Mouse (Mus musculus) cerebral cortex, adult 2 months (tissue): ENCODE measurements around the gene Gm10097.

Experiments used
- WGBS: fragments of 180-500 bp; shearing (Covaris S2); methylation state at CpG from one replicate; pipeline ENCODE4 v1.1.7; 2018; 5-methylcytosine and 5-hydroxymethylcytosine counted together

The Gm10097 gene

DNA sequence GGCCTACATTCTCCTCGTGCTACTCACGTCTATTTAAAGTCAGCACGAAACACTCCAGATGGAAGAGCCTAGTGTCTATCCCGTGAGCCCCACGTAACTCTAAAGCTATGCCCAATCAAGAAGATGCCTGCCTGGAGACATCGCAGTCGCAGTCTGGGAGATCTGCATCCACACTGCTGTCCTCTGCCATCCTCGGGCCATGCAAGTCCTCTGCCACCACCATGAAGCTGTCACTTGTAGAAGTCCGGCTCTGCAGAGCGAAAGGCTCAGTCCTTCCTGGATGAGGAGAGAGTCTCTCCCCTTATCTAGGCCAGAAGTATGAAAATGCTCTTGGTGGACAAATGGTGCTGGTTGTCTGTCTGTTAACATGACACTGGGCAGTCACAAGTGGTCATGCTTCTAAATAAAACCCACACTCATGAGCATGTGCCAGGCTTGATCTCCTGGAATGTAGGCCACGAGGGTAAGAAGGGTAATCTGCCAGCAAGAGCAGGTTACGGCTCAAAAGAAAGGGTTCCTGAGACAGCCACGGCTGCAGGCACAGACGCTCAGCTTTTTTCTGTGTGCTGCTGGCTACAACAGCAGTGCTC, at the start of gene Gm10097:
Gene Gm10097, plus strand, starts transcription at position 517 of the 590 bp plus-strand sequence.
- 50% methylated on average over 14 of the region's 14 CpGs for WGBS

- 87% methylated on average over 4 of the region's 4 CpGs for WGBS
Measured at GRCm38 (mm10) chr10:5025906-5026305, 43.1 kb upstream of the Gm10097 start.

GRCm38 (mm10) chr10:5027208-5027607, 41.8 kb upstream of the Gm10097 start:
- WGBS, result 74% methylated on average over 1 of the region's 1 CpGs

DNA sequence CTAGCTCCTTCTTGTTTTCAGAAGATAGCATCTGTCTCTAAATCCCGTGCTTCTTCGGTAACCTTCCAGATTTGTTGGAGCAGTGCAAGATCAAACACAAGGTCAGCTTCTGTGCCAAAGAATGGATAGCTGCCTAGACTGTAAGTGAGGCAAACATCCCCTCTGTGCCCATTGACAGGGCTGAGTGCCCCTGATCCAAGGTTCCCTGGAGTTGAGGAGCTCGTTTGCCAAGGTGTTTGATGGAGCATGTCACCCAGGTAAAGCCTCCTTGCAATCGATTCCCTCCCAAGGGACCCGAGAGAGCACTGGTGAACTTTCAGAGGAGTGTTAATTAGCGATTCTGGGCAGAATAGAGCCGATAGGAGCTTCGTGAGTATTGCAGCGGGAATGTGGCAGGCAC, 40.7 kb upstream of the Gm10097 start:
- WGBS, result 84% methylated on average over 9 of the region's 9 CpGs

- WGBS, result 68% methylated on average over 2 of the region's 2 CpGs
Measured at GRCm38 (mm10) chr10:5029161-5029560, 39.8 kb upstream of the Gm10097 start.

- 86% methylated on average over 1 of the region's 1 CpGs for WGBS
Measured at GRCm38 (mm10) chr10:5029883-5030282, 39.1 kb upstream of the Gm10097 start.

- 69% methylated on average over 15 of the region's 15 CpGs for WGBS
Measured at GRCm38 (mm10) chr10:5032192-5033048, 36.6 kb upstream of the Gm10097 start.

- WGBS, result 71% methylated on average over 8 of the region's 8 CpGs
Measured at GRCm38 (mm10) chr10:5041254-5041653, 27.7 kb upstream of the Gm10097 start.

GRCm38 (mm10) chr10:5044481-5044880, 24.5 kb upstream of the Gm10097 start:
- 91% methylated on average over 8 of the region's 8 CpGs for WGBS

GRCm38 (mm10) chr10:5045213-5045612, 23.8 kb upstream of the Gm10097 start:
- WGBS, result 57% methylated on average over 7 of the region's 7 CpGs

GRCm38 (mm10) chr10:5045671-5046070, 23.3 kb upstream of the Gm10097 start:
- WGBS, result 88% methylated on average over 5 of the region's 5 CpGs

- 47% methylated on average over 10 of the region's 10 CpGs for WGBS
Measured at GRCm38 (mm10) chr10:5056243-5056735, 12.7 kb upstream of the Gm10097 start.

DNA sequence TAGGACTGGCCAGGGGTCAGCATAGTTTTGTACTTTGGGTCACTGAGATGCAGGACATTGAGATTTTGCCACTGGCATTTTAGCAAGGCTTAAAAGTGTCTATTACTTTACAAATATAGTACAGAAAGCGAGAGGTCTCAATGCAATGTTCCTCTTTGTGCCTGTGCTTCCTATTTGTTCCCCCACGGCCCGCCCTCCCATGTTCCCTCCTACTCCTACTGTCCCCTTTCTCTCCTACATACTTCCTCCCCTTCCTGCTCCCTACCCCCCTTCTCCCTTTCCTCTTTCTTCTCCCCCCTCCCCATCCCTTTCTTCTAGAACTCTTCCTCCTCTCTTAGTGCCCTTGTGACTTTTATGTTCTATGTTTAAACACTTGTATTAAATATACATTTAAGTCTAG, 12.1 kb upstream of the Gm10097 start:
- 79% methylated on average over 3 of the region's 3 CpGs for WGBS

DNA sequence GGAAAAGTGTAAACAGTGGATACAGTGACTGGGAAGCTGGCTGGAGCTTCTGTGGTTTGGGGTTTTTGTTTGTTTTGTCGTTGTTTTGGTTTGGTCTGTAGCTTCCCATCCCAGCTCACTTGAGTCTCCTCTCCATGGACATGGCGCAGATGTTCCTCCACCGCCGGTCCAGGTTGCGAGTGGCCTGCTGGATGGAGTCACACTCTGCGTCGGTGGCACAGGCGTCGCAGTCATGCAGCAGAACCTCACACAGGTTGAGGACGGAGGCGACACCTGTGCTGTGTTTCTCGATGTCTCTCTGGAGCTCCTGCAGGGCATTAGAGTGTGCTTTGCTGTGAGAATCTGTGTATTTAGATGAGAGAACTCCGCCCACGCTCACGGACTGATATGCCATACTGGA, 11.3 kb upstream of the Gm10097 start:
- 81% methylated on average over 15 of the region's 15 CpGs for WGBS

DNA sequence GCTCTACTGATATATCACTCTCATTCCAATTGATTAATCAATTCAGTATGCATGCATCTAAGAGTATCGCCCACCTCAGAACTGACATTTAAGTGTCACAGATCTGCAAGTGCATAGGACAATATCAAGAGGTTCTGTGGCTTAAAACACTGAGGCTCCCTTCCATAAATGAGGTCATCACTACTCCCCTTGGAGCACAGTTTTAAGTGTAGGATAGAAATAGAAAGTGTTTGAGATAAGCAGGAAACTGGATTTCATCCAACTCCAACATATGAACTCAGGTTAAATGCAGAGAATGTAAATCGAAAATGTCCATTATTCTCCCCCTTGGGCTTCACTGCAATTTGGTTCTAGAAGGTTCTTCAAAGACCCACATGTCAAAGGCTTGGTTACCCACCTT, 10.1 kb upstream of the Gm10097 start:
- 76% methylated on average over 2 of the region's 2 CpGs for WGBS

- WGBS, result 95% methylated on average over 2 of the region's 2 CpGs
Measured at GRCm38 (mm10) chr10:5059983-5060382, 9.0 kb upstream of the Gm10097 start.

DNA sequence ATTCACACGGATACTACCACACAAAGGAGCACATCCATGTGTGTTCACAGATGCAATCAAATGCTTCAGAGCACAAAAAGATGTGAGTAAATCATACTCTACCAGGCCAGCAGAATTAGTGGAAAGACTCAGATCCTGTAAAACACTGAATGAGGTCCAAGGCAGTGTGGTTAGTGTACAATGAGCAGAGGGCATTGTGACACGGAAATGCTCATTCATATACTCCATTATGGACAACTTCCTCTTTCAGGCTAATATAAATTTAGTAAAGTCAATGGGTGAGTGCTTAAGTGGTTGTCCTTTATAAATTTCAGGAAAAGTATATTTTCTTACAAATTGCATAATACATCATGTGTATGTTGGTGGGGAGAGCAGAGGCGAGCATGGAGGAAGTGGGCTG, 1.9 kb upstream of the Gm10097 start:
- 86% methylated on average over 3 of the region's 3 CpGs for WGBS

DNA sequence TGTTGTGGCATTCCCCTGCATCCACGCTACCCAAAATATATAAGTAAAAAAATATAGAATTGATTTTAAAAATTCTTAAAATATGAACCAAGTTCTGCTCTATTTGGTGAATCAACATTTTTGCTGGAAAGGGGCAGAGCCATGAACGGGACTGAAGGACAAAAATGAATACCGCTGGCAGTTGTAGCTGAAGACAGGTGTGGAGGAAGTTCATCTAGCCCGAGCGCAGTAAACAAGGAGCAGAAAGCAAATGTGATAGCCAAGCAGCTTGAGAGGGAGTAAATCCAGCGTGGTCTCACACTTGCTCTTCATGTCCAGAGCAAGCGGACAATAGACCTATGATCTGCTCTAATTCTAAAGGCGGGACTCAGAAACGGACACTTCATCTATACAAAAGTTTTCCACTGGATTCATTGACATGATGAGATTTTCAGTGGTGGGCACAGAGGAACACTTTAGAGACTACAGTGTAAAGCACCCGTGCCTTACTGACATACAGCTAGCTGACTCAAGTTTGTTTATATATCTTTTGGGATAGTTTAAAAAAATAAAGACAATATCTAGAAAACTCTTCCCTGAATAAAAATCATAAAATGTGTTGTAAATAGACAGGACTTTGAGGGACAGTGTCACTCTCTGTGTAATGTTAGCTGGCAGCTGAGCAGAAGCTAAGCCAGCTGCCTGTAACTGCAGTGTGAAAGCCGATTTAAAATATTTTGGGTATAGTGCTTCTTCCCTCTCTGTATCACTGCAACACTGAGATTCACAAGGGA, 1.4 kb downstream of the Gm10097 start:
- WGBS, result 88% methylated on average over 11 of the region's 11 CpGs

DNA sequence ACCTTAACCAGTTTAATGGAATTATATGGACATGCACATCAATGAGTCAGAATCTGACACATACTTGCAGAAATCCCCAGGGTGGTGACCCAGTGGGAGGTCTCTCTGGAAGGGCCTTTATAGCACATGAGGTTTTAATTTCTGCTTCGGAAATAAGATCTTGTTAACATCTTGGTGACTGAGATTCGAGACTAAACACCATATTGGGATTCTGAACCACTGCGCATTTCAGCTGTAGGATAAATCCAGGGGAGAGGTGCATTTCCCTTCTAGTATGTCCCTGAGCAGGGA, 1.9 kb downstream of the Gm10097 start:
- whole genome bisulfite sequencing, result 59% methylated on average over 3 of the region's 3 CpGs

DNA sequence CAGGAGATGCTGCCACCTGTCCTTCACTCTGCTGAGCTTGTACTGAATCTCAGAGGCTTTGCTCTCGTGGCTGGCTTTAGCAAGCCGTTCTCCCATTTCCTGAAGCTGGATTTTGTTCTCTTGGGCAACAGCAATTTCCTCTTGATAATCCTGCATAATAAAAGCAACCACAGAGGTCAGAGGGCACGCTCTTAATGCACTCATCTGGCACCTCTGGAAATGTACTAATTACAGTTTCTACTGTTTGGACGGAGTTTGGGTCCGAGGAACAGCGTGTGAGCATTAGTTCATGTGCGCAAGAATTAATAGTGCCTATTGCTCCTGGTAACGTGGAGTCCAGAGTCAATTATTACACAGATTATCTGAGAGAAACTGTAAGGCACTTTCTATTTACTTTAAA, 3.1 kb downstream of the Gm10097 start:
- 90% methylated on average over 8 of the region's 8 CpGs for WGBS

- 53% methylated on average over 7 of the region's 7 CpGs for WGBS
Measured at GRCm38 (mm10) chr10:5075724-5076123, 6.7 kb downstream of the Gm10097 start.

- 37% methylated on average over 9 of the region's 9 CpGs for WGBS
Measured at GRCm38 (mm10) chr10:5079945-5080468, 11.0 kb downstream of the Gm10097 start.
